Mouse (Mus musculus): ENCODE measurements around the gene Adal. TPM values are rescaled to one million over a fixed set of nuclear protein-coding genes. Genes with fewer than 3 reads are reported as not detected.
"Not testable (repeated sequence)": the region's sequence is repeated elsewhere in the genome, so short reads cannot be mapped to it uniquely, and the experiment has no call there.

The Adal gene
- polyA plus RNA-seq (2014; fragmentation: Nextera tagmentation; extraction: Ambion mirVana), result 28.7 and 33.2 TPM in 2 replicates

- Histone ChIP-seq H3K27ac (ENCODE audit: low read depth, low read length) (peak within 1 kb of the TSS; percentile 96), H3K9me3 (ENCODE audit: control insufficient read depth, low read length) (no peaks in the 10 kb centered on the region; the same call in 1 of the 2 replicates), H3K4me2 (ENCODE audit: low read depth, low read length, severe bottlenecking) (peak within 1 kb of the TSS; percentile 64), H3K4me3 (ENCODE audit: low read depth, low read length) (peak within 1 kb of the TSS; percentile 62), H3K4me1 (replicated peaks; ENCODE audit: control insufficient read depth, insufficient read depth, low read length) (0 out of 2 replicates have a peak, but pooled peaks cover 3% of the 10 kb centered on the region), H3K9ac (ENCODE audit: low read length) (peak within 1 kb of the TSS; percentile 81), H3K27me3 (ENCODE audit: control insufficient read depth, insufficient read depth, low read length) (no peaks in the 10 kb centered on the region), H3K36me3 (ENCODE audit: control insufficient read depth, insufficient read depth, low read length) (peaks cover 10% of the 10 kb centered on the region)
- DNase-seq (ENCODE audit: low spot score) (peak; percentile 94), ATAC-seq (replicated peaks; ENCODE audit: low FRiP score) (peak; percentile 94)
- under 1% methylated on average over 85 of the region's 87 CpGs for WGBS
Observed at GRCm38 (mm10) chr2:121140018-121140882, at the start of gene Adal, which contains the start of gene Lcmt2. Gene Adal, plus strand, starts transcription at chr2:121140428. Gene Lcmt2, minus strand, starts transcription at chr2:121140653.

- Histone ChIP-seq H3K27me3 (ENCODE audit: control insufficient read depth, insufficient read depth, low read length) (no peaks in the 10 kb centered on the region), H3K4me2 (ENCODE audit: low read depth, low read length, severe bottlenecking) (no peak overlapping the region), H3K4me3 (ENCODE audit: low read depth, low read length) (no peak overlapping the region), H3K9me3 (ENCODE audit: control insufficient read depth, low read length) (no peaks in the 10 kb centered on the region), H3K9ac (ENCODE audit: low read length) (no peak overlapping the region), H3K36me3 (ENCODE audit: control insufficient read depth, insufficient read depth, low read length) (no peaks in the 10 kb centered on the region), H3K4me1 (replicated peaks; ENCODE audit: control insufficient read depth, insufficient read depth, low read length) (no peaks in the 10 kb centered on the region), H3K27ac (ENCODE audit: low read depth, low read length) (no peak overlapping the region)
- 31% methylated on average over 9 of the region's 9 CpGs for WGBS
- ATAC-seq (replicated peaks; ENCODE audit: low FRiP score), result no peak
- DNase-seq (ENCODE audit: low spot score), result peak; percentile 55
Observed at GRCm38 (mm10) chr2:121102051-121102450, 38.2 kb upstream of the Adal start.

DNA sequence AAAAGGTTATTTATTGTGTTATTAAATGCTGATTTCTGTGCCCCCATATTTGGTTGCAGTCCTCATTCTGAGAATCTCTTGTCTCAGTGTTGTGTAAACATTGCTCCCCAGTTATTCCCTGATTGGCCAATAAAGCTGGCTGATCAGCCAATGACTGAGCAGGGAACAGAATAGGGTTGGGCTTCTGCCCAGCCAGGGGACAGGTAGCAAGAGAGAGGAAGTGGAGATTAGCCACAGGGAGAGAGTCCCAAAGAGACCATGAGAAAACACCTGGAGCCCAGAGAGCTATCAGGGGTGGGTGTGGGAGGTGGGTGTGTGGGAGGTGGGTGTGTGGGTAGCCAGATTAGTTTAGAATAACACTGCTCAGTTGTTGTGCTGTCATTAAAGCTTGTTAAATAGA is 34.3 kb upstream of the Adal start:
- Histone ChIP-seq H3K36me3 (ENCODE audit: control insufficient read depth, insufficient read depth, low read length) (no peaks in the 10 kb centered on the region), H3K4me1 (replicated peaks; ENCODE audit: control insufficient read depth, insufficient read depth, low read length) (no peaks in the 10 kb centered on the region), H3K9ac (ENCODE audit: low read length) (no peak overlapping the region), H3K27me3 (ENCODE audit: control insufficient read depth, insufficient read depth, low read length) (no peaks in the 10 kb centered on the region), H3K27ac (ENCODE audit: low read depth, low read length) (no peak overlapping the region), H3K4me2 (ENCODE audit: low read depth, low read length, severe bottlenecking) (no peak overlapping the region), H3K4me3 (ENCODE audit: low read depth, low read length) (no peak overlapping the region), H3K9me3 (ENCODE audit: control insufficient read depth, low read length) (no peaks in the 10 kb centered on the region)
- DNase-seq (ENCODE audit: low spot score) (no peak), ATAC-seq (replicated peaks; ENCODE audit: low FRiP score) (no peak)

GRCm38 (mm10) chr2:121109695-121110094 is 30.5 kb upstream of the Adal start, which contains the start of gene Tgm7:
Gene Tgm7, minus strand, starts transcription at chr2:121109795.
- no peaks in the 10 kb centered on the region for H3K36me3 ChIP-seq (ENCODE audit: control insufficient read depth, insufficient read depth, low read length)
- no peak within 1 kb of the TSS for H3K9ac ChIP-seq (ENCODE audit: low read length)
- H3K4me3 ChIP-seq (ENCODE audit: low read depth, low read length), result no peak within 1 kb of the TSS
- 88% methylated on average over 4 of the region's 4 CpGs for whole genome bisulfite sequencing
- no peak for DNase-seq (ENCODE audit: low spot score)
- no peaks in the 10 kb centered on the region for H3K4me1 ChIP-seq (replicated peaks; ENCODE audit: control insufficient read depth, insufficient read depth, low read length)
- H3K9me3 ChIP-seq (ENCODE audit: control insufficient read depth, low read length), result no peaks in the 10 kb centered on the region
- H3K27me3 ChIP-seq (ENCODE audit: control insufficient read depth, insufficient read depth, low read length), result no peaks in the 10 kb centered on the region
- H3K27ac ChIP-seq (ENCODE audit: low read depth, low read length), result no peak within 1 kb of the TSS
- ATAC-seq (replicated peaks; ENCODE audit: low FRiP score), result no peak
- H3K4me2 ChIP-seq (ENCODE audit: low read depth, low read length, severe bottlenecking), result no peak within 1 kb of the TSS

DNA sequence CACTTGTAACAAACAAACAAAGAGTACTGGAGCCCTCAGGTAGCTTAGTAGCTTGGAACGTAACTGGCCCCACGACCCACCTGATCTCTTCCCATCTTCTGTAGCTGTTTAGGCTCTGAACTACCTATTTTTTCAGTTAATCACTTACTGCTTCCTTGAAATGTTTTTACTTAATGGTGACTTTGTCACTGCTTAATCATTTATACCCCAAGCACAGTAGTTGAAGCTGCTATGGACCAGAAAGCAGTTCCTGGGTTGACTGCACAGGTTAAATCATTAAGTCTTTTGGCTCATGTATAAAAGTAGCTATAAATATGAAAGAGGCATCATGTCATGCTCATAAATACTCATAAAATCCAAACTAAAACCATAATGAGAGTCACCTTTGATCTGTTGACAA is 24.8 kb upstream of the Adal start:
- 84% methylated on average over 2 of the region's 2 CpGs for WGBS
- Histone ChIP-seq H3K4me2 (ENCODE audit: low read depth, low read length, severe bottlenecking) (no peak overlapping the region), H3K4me1 (replicated peaks; ENCODE audit: control insufficient read depth, insufficient read depth, low read length) (no peaks in the 10 kb centered on the region), H3K9ac (ENCODE audit: low read length) (no peak overlapping the region), H3K9me3 (ENCODE audit: control insufficient read depth, low read length) (no peaks in the 10 kb centered on the region), H3K4me3 (ENCODE audit: low read depth, low read length) (no peak overlapping the region), H3K27me3 (ENCODE audit: control insufficient read depth, insufficient read depth, low read length) (no peaks in the 10 kb centered on the region), H3K36me3 (ENCODE audit: control insufficient read depth, insufficient read depth, low read length) (no peaks in the 10 kb centered on the region), H3K27ac (ENCODE audit: low read depth, low read length) (no peak overlapping the region)
- ATAC-seq (replicated peaks; ENCODE audit: low FRiP score), result no peak
- DNase-seq (ENCODE audit: low spot score), result no peak

GRCm38 (mm10) chr2:121119260-121119659 is 21.0 kb upstream of the Adal start:
- WGBS, result 90% methylated on average over 3 of the region's 3 CpGs
- H3K4me3 ChIP-seq (ENCODE audit: low read depth, low read length), result no peak overlapping the region

GRCm38 (mm10) chr2:121126302-121126701 is 13.9 kb upstream of the Adal start:
- H3K9me3 ChIP-seq (ENCODE audit: control insufficient read depth, low read length); DNase-seq (ENCODE audit: low spot score); H3K27me3 ChIP-seq (ENCODE audit: control insufficient read depth, insufficient read depth, low read length); H3K4me3 ChIP-seq (ENCODE audit: low read depth, low read length); ATAC-seq (replicated peaks; ENCODE audit: low FRiP score); H3K36me3 ChIP-seq (ENCODE audit: control insufficient read depth, insufficient read depth, low read length); H3K4me1 ChIP-seq (replicated peaks; ENCODE audit: control insufficient read depth, insufficient read depth, low read length); H3K9ac ChIP-seq (ENCODE audit: low read length); H3K27ac ChIP-seq (ENCODE audit: low read depth, low read length); H3K4me2 ChIP-seq (ENCODE audit: low read depth, low read length, severe bottlenecking): not testable (repeated sequence)
- 93% methylated on average over 5 of the region's 5 CpGs for WGBS

More at GRCm38 (mm10) chr2:121119260-121119659, 21.0 kb upstream of the Adal start:
- Histone ChIP-seq H3K9ac (ENCODE audit: low read length) (no peak overlapping the region), H3K9me3 (ENCODE audit: control insufficient read depth, low read length) (no peaks in the 10 kb centered on the region), H3K4me2 (ENCODE audit: low read depth, low read length, severe bottlenecking) (no peak overlapping the region), H3K4me1 (replicated peaks; ENCODE audit: control insufficient read depth, insufficient read depth, low read length) (no peaks in the 10 kb centered on the region), H3K27ac (ENCODE audit: low read depth, low read length) (no peak overlapping the region), H3K36me3 (ENCODE audit: control insufficient read depth, insufficient read depth, low read length) (no peaks in the 10 kb centered on the region), H3K27me3 (ENCODE audit: control insufficient read depth, insufficient read depth, low read length) (no peaks in the 10 kb centered on the region)
- DNase-seq (ENCODE audit: low spot score), result no peak
- no peak for ATAC-seq (replicated peaks; ENCODE audit: low FRiP score)

DNA sequence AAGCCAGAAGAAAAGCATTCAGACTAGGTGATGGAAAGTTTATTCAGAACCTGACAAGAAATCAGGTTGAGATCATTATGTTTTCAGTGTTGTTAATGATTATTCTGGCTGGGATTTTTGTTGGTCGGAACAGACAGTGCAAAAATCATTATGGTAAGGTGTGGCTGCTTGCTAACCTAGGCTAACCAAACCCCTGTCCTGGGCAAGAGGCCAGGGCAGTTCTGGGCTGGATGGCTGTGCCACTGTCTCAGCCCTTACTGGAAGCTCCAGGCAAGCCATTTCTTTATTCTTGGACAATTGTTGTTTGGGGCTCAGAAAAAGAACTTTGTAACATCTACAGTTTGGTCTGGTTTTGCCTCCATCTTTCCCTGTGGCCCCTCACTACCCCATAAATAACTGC is 12.7 kb upstream of the Adal start:
- no peak overlapping the region for H3K9ac ChIP-seq (ENCODE audit: low read length)
- WGBS, result 74% methylated on average over 1 of the region's 1 CpGs
- H3K27me3 ChIP-seq (ENCODE audit: control insufficient read depth, insufficient read depth, low read length), result no peaks in the 10 kb centered on the region
- DNase-seq (ENCODE audit: low spot score) (no peak), ATAC-seq (replicated peaks; ENCODE audit: low FRiP score) (no peak)
- H3K4me1 ChIP-seq (replicated peaks; ENCODE audit: control insufficient read depth, insufficient read depth, low read length), result no peaks in the 10 kb centered on the region
- no peak overlapping the region for H3K4me3 ChIP-seq (ENCODE audit: low read depth, low read length)
- H3K4me2 ChIP-seq (ENCODE audit: low read depth, low read length, severe bottlenecking), result no peak overlapping the region
- H3K27ac ChIP-seq (ENCODE audit: low read depth, low read length), result no peak overlapping the region
- no peaks in the 10 kb centered on the region for H3K9me3 ChIP-seq (ENCODE audit: control insufficient read depth, low read length)
- H3K36me3 ChIP-seq (ENCODE audit: control insufficient read depth, insufficient read depth, low read length), result no peaks in the 10 kb centered on the region

All from forebrain, embryonic 11.5 days (tissue).